Mouse (Mus musculus): Measurements from ENCODE around the gene Rai14. TPM values are rescaled to one million over a fixed set of nuclear protein-coding genes. Genes with fewer than 3 reads are reported as not detected.

Rai14 gene
- polyA plus RNA-seq, 1 experiment: 18.9 TPM

DNA sequence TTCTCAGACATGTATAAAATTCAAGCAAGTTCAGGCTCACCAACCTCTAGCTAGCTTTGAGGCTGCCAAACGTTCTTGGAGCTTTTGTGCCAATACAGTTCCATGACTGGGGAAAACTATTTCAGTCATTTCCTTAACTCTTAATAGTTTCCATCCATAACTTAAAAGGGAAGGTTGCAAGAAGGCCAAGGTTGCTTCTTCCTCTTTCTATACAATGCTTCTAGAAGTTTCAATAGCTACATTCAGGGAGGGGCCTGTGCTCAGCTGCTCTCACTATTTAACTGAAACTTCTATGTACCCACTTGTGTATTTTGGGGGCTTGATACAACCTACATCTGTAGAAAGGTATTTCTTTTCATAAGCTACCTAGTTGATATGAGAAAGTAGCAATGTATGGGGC, 24.9 kb upstream of the Rai14 start:
- no peak for DNase-seq (ENCODE audit: low read depth)
- TF ChIP-seq POLR2A (IDR thresholded peaks at IDR 0.05; ENCODE audit: borderline replicate concordance, extremely low read depth, insufficient read depth, insufficient read length, poor library complexity, severe bottlenecking) (no peak), CTCF (IDR thresholded peaks at IDR 0.05; ENCODE audit: borderline replicate concordance, extremely low read depth, insufficient read depth, insufficient read length) (no peak)

DNA sequence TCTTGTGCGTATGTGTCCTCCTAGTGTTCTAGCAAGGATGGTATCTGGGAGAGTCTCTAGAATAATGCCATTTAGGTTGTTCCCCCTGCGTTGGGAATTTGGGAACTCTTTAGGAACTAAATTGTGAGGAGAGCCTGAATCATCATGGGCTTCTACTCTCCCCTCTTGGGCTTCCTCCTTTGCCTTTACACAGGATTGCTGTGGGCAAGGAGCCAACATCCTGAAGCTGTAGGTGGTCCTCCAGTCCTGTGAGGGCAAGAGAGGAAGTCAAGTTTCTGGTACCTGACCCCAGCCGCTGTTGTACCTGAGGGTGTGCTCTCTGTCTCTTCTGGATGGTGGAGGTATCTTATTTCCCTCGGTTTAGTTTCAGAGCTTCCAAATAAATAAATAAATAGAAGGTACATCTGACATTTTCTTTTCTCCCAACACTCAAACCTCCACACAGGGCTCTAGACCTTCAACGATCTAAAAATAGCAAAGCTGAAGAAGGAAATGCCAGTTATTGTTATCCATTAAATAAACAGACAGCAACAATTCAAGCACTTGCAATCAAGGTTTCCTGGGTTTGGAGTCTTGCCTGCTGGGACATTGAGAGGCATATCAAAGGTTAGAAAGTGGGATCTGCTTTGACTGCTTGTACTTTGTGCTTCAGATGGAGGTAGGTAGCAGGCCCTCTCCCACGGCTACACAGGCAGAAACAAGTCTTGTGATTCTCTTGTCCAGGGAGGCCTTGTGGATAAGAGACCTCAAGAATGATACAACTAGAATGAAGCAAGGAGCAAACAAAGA, 24.1 kb upstream of the Rai14 start:
- DNase-seq (ENCODE audit: low read depth): no peak
- TF ChIP-seq CTCF (IDR thresholded peaks at IDR 0.05; ENCODE audit: borderline replicate concordance, extremely low read depth, insufficient read depth, insufficient read length): no peak
- no peak for TF ChIP-seq POLR2A (IDR thresholded peaks at IDR 0.05; ENCODE audit: borderline replicate concordance, extremely low read depth, insufficient read depth, insufficient read length, poor library complexity, severe bottlenecking)

DNA sequence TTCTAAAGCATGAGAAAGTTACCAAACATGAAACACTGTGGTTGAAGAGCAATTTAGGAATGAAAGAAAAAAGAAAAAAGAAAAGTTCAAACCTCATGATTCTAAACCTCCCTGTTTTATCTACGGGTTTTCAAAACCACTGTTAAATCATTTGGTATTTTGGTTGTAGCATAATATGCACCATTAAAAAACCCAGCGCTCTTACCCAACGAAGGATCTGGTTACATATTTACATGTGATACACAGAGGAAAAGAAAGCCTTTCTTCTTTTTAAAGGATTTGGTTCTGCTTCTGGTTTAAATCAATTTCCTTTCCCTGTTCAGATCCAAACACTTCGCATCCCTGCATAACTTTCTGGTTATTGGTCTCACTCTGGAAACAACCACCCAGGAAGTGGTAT, 21.5 kb upstream of the Rai14 start:
- DNase-seq (ENCODE audit: low read depth): no peak
- no peak for TF ChIP-seq POLR2A (IDR thresholded peaks at IDR 0.05; ENCODE audit: borderline replicate concordance, extremely low read depth, insufficient read depth, insufficient read length, poor library complexity, severe bottlenecking)
- TF ChIP-seq CTCF (IDR thresholded peaks at IDR 0.05; ENCODE audit: borderline replicate concordance, extremely low read depth, insufficient read depth, insufficient read length): no peak

DNA sequence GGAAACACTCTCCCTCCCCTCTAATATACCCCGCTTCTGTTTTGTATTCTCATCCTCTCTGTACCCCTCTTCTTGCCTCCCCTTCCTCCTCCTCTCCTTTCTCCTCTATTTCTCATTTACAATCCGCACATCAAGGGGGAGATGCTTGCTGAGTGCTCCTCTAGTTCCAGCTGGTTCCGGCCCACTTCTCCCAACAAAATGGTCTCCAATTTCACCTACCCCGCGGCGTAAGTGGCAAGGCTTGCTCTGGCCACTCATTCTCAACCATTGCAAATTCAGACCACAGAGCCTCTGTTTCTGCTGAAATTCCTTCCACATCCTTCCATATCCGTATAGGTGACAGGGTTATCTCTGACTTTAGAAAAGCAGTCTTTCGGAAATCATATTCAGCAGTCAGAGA, 20.8 kb upstream of the Rai14 start:
- TF ChIP-seq POLR2A (IDR thresholded peaks at IDR 0.05; ENCODE audit: borderline replicate concordance, extremely low read depth, insufficient read depth, insufficient read length, poor library complexity, severe bottlenecking): no peak
- no peak for TF ChIP-seq CTCF (IDR thresholded peaks at IDR 0.05; ENCODE audit: borderline replicate concordance, extremely low read depth, insufficient read depth, insufficient read length)

GRCm38 (mm10) chr15:10731398-10731797, 17.0 kb upstream of the Rai14 start:
- no peak for DNase-seq (ENCODE audit: low read depth)
- TF ChIP-seq POLR2A (IDR thresholded peaks at IDR 0.05; ENCODE audit: borderline replicate concordance, extremely low read depth, insufficient read depth, insufficient read length, poor library complexity, severe bottlenecking): no peak
- no peak for TF ChIP-seq CTCF (IDR thresholded peaks at IDR 0.05; ENCODE audit: borderline replicate concordance, extremely low read depth, insufficient read depth, insufficient read length)

More for the DNA sequence above, 20.8 kb upstream of the Rai14 start:
- no peak for DNase-seq (ENCODE audit: low read depth)

- DNase-seq (ENCODE audit: low read depth): no peak
- TF ChIP-seq CTCF (IDR thresholded peaks at IDR 0.05; ENCODE audit: borderline replicate concordance, extremely low read depth, insufficient read depth, insufficient read length) (no peak), POLR2A (IDR thresholded peaks at IDR 0.05; ENCODE audit: borderline replicate concordance, extremely low read depth, insufficient read depth, insufficient read length, poor library complexity, severe bottlenecking) (no peak)
These were observed 11.8 kb upstream of the Rai14 start for GRCm38 (mm10) chr15:10726272-10726671.

DNA sequence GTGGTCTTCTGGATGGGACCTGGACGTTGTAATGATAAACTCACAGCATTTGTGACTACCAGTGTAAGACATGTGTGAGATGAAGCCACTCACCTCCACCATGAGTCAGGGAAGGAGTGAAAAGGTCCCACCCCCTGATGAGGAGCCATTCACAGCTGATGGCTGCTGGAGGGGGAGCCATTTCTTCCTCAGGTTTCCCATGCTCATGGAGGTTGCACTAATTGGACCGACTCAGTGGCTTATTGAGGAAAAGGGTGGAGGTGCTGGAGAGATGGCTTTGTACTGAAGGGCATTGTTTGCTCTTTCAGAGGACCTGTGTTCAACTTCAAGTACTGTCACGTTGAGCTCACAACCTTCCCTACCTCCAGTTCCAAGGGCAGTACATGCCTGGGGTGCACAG, 10.4 kb upstream of the Rai14 start:
- TF ChIP-seq POLR2A (IDR thresholded peaks at IDR 0.05; ENCODE audit: borderline replicate concordance, extremely low read depth, insufficient read depth, insufficient read length, poor library complexity, severe bottlenecking) (no peak), CTCF (IDR thresholded peaks at IDR 0.05; ENCODE audit: borderline replicate concordance, extremely low read depth, insufficient read depth, insufficient read length) (no peak)
- DNase-seq (ENCODE audit: low read depth): no peak

GRCm38 (mm10) chr15:10723507-10723906, 9.1 kb upstream of the Rai14 start:
- TF ChIP-seq CTCF (IDR thresholded peaks at IDR 0.05; ENCODE audit: borderline replicate concordance, extremely low read depth, insufficient read depth, insufficient read length) (no peak), POLR2A (IDR thresholded peaks at IDR 0.05; ENCODE audit: borderline replicate concordance, extremely low read depth, insufficient read depth, insufficient read length, poor library complexity, severe bottlenecking) (no peak)
- no peak for DNase-seq (ENCODE audit: low read depth)

GRCm38 (mm10) chr15:10722629-10723339, 8.4 kb upstream of the Rai14 start:
- TF ChIP-seq CTCF (IDR thresholded peaks at IDR 0.05; ENCODE audit: borderline replicate concordance, extremely low read depth, insufficient read depth, insufficient read length) (no peak), POLR2A (IDR thresholded peaks at IDR 0.05; ENCODE audit: borderline replicate concordance, extremely low read depth, insufficient read depth, insufficient read length, poor library complexity, severe bottlenecking) (no peak)
- no peak for DNase-seq (ENCODE audit: low read depth)

GRCm38 (mm10) chr15:10721259-10721781, 6.9 kb upstream of the Rai14 start:
- no peak for DNase-seq (ENCODE audit: low read depth)
- TF ChIP-seq CTCF (IDR thresholded peaks at IDR 0.05; ENCODE audit: borderline replicate concordance, extremely low read depth, insufficient read depth, insufficient read length) (no peak), POLR2A (IDR thresholded peaks at IDR 0.05; ENCODE audit: borderline replicate concordance, extremely low read depth, insufficient read depth, insufficient read length, poor library complexity, severe bottlenecking) (no peak)

DNA sequence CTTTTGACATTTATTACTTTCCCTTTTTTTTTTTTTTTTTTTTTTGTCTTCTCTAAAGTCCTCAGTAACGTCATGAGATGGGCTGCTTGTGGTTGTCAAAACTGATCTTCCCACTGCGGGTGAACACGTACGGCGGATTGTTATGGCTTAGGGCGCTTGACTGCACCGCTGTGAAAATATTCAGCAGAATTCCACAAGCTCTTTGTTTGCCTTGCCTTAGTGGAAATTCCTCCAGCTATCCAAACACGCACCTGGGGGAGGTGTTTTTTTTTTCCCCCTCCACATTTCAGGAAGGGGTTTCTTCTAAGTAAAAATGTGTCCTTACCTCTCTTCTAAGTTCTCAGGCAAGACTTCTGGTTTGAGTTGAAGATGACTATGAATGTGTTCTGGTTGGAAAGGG, 6.2 kb upstream of the Rai14 start:
- DNase-seq (ENCODE audit: low read depth): no peak
- TF ChIP-seq POLR2A (IDR thresholded peaks at IDR 0.05; ENCODE audit: borderline replicate concordance, extremely low read depth, insufficient read depth, insufficient read length, poor library complexity, severe bottlenecking): no peak
